Mouse (Mus musculus) right cerebral cortex, postnatal 36 days (tissue): ENCODE results near the gene Sufu.

Experiments used
- DNase-seq, 2 experiments: peaks; one replicate each; pipeline ENCODE4 v3.0.0; 2022; ENCODE audit warnings: low spot score in 2 of 2, mixed read lengths in 1 of 2

The Sufu gene

GRCm38 (mm10) chr19:46515287-46515821 lies 118.7 kb downstream of the Sufu start:
- DNase-seq: no peak

- no peak for DNase-seq
Measured at GRCm38 (mm10) chr19:46516667-46517528, 120.2 kb downstream of the Sufu start.

- no peak for DNase-seq
Measured at GRCm38 (mm10) chr19:46517529-46518351, 121.0 kb downstream of the Sufu start.

- no peak for DNase-seq
Measured at GRCm38 (mm10) chr19:46518352-46518787, 121.7 kb downstream of the Sufu start.

GRCm38 (mm10) chr19:46518828-46519621 lies 122.3 kb downstream of the Sufu start:
- no peak for DNase-seq

GRCm38 (mm10) chr19:46521698-46522097 lies 125.0 kb downstream of the Sufu start:
- DNase-seq: no peak

GRCm38 (mm10) chr19:46522433-46523044 lies 125.8 kb downstream of the Sufu start:
- no peak for DNase-seq

- no peak for DNase-seq
Measured at GRCm38 (mm10) chr19:46523131-46523479, 126.4 kb downstream of the Sufu start.

GRCm38 (mm10) chr19:46523480-46524151 lies 126.9 kb downstream of the Sufu start:
- peak; percentile 81 to 87 for DNase-seq

- no peak for DNase-seq
Measured at GRCm38 (mm10) chr19:46524152-46524544, 127.5 kb downstream of the Sufu start.

GRCm38 (mm10) chr19:46524601-46525321 lies 128.1 kb downstream of the Sufu start:
- no peak for DNase-seq

- no peak for DNase-seq
Measured at GRCm38 (mm10) chr19:46525691-46526631, 129.3 kb downstream of the Sufu start.

- DNase-seq: no peak
Measured at GRCm38 (mm10) chr19:46527632-46528528, 131.2 kb downstream of the Sufu start.

- no peak for DNase-seq
Measured at GRCm38 (mm10) chr19:46528529-46529213, 132.0 kb downstream of the Sufu start.

- no peak for DNase-seq
Measured at GRCm38 (mm10) chr19:46529601-46530448, 133.1 kb downstream of the Sufu start.

- DNase-seq: no peak
Measured at GRCm38 (mm10) chr19:46530449-46530990, 133.8 kb downstream of the Sufu start.
